Mouse (Mus musculus) liver (tissue): ENCODE measurements around the gene Tjp1.

Source experiments
- DNase-seq: peaks from one replicate; pipeline ENCODE4 v3.0.0-alpha.2; 2020; ENCODE audit warnings: mixed read lengths

The Tjp1 gene

DNA sequence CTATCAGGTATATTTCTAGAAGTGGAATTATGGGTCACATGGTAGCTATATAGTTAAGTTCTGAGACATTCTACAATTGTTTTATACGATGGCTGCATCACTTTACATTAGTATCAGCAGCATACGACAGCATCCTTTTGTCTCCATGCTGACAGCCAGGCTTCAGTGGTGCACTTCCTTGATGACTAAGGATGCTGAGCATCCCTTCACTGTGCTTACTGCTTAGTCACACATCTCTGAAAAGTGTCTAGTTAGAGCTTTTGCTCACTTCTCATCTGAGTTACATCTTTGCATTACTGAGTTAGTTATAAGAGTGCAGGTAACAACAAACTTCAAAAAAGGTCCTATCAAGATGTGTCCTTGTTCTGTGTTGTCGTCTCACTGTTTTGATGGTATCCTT, 182.3 kb downstream of the Tjp1 start:
- no peak for DNase-seq

DNA sequence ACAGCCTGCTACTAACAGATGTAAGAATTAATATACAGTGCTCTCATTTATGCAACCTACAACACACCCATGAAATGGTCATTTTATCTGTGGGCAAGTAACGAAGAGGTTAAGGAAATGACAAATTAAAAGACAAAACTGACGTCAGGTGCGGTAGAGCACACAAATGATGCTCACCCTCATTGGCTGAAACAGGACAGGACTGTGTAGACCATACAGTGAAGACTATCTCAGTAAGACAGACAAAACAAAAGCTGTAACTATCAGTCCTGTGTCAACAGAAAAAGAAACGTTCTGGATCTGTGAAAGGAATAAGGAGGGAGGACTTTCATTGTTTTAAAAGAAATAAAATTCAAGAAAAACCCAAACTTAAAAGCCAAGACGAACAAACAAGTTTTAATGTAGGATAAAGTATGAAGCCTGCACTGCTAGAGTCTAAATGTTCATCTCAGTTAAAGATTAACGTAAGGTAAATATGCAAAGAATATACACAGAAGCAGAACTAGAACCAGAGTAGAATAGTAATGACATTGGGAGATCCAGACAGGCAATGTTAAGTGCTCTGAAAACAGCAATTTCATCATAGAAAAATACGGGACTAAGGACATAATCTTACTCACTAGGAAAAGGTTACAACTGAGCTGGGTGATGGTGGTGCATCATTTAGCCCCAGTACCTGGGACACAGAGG, 189.9 kb downstream of the Tjp1 start:
- DNase-seq, result no peak

DNA sequence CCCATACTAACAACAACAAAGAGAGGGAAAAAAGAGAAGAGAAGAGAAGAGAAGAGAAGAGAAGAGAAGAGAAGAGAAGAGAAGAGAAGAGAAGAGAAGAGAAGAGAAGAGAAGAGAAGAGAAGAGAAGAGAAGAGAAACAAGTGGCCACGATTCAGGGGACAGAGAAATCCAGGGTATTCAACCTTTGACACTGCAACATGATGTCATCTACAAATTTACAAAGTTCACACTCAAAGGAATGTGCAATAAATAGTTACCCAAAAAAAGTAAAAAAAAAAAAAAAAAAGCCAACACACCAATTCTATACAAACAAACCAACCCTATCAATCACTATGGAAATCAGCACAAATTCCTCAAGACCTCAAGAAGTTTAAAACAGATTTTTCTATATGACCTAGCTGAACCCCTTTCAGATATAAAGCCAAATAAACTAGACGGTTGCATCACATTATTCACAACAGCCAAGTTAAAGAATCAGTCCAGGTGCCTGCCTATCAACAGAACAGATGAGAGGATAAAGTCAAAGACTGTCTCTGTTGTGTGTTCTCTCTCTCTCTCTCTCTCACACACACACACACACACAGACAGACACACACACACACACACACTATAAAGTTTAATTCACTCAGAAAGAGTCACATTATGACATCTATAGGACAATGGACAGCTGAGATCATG, 194.4 kb downstream of the Tjp1 start:
- no peak for DNase-seq

DNA sequence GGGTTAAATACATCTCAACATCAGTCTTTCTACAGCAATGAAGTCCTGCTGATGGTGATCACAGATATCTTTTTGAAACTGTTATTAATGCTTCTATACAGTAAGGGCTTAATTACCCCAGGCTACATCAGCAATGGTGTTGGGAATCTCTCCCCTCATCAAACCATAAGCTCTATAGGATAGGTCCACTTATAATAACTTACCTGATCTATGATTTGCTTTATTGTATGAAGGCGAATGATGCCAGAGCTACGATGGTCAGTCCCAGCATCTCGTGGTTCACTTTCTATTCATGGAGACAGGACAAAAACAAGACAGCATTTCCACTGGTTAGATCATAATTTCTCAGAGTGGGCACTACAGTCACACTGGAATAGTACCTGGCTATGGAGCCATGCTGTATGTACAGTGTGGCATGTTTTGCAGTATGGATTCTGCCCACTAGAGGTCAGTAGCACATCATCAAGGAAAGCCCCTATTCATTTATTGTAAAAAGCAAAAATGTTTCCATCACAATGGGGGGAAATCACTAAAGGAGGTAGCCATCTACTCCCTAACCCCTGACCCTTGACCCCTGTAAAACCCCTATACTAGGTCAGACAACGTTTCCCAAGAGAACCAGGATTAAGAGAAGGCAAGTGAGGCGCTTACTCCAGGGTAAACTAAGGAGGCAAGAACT, 208.4 kb downstream of the Tjp1 start:
- DNase-seq, result peak; percentile 46

DNA sequence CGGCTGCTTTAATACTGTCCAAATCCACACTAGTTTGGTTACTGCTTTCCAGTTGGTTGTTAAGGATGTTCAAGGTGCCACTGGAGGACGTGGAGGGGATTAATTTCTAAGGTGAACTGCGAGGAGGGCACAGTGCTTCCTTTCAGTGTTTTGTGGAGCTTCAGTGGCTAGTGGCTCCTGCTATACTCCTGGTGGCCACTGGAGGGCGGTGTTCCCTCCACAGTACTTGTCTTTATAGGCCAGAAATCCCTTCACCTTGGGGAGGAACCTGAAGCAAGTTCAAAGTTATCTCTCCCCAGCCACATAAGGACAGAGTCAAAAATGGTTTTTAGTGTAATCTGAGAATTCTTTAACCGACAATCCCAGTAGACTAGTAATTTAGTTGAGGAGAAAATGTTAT, 210.2 kb downstream of the Tjp1 start:
- DNase-seq, result peak; percentile 51

DNA sequence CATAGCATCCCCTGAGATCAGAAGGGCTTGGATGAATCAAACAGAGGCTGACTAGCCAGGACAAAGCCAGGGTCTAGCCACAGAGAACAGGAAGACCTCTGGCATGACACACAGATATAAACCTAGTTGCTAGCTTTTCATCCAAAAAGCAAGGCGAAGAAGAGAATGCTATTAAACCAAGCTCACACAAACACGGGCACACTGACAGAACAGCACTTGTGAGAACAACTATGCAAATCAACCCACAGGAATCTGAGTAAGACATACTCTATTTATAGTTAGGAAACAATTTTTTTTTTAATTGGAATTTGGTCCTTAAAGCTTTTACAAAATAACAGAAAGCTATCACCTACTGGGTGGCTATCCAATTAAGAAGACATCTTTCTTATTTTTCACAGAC, 212.4 kb downstream of the Tjp1 start:
- DNase-seq, result no peak

DNA sequence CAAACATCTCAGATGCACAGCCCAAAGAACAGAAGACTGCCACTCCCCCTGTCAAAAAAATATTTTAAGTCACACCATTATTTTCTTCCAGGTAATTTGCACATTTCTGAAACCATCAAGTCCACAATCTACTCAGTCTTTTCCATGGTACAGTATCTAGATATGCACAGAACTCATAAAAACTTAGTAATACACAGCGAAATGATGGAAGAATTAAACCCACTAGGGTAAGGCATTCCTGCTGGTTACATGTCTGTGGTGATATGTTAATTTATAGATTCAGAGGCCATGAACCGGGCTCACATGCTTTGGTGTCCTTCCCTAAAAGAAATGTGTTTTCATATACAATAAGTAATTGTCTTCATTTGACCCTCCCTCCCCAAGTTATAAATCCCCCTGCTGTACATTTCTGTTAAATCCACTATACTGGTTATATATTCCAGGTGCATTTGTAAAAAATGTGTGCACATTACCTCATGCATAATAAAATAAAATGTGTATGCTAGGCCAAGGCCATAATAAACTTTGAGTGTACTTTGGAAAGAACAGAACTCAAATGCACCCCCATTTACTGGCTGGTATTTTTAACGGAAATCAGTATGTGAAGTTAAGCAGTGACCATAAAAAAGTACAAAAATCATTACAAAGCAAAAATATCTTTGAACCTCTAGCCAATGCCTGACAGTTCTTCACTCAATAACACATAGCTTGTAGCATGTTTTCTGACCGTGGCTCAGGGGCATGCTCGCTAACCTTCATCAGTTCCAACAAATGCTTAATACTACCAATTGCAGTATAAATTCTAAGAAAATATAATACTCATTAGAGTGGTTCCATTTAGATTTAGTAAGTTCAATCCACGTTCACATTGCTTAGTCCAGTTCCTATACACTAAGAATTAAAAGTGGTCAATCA, 230.6 kb downstream of the Tjp1 start:
- DNase-seq, result no peak

DNA sequence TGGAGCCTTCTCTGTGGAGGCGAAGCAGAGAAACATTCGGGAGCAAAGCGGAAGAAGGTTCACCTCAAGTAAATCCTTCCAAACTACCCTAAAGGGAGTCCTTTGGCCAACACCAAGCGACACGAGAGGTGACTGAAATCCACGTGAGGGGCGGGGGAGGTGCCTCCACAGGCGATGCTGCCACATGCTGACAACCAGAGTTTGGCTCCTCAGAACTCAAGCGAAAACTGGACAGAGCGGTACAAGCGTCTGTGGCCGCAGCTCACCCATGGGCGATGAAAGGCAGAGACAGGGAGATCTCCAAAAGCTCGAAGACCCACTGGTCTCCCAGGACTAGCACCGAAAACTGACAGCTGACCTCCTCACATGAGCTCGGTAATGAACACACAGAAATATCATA, 244.7 kb downstream of the Tjp1 start:
- DNase-seq, result no peak

DNA sequence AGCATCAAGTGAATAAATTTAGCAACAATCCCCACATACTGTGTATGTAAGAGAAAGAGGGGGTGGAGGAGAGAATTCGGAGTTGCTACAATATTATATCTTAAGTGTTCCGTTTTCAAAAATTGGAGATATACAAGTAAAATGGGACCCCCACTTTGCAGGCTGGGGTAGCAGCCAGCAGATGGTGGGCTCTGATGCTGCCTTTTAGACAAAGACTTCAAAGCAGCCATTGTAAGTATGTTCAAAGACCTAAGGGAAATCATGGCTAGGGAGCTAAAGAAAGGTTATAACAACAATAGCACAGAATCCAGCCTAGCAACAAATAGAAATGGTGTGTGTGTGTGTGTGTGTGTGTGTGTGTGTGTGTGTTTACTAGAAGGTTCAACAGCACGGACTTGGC, 245.6 kb downstream of the Tjp1 start:
- no peak for DNase-seq

DNA sequence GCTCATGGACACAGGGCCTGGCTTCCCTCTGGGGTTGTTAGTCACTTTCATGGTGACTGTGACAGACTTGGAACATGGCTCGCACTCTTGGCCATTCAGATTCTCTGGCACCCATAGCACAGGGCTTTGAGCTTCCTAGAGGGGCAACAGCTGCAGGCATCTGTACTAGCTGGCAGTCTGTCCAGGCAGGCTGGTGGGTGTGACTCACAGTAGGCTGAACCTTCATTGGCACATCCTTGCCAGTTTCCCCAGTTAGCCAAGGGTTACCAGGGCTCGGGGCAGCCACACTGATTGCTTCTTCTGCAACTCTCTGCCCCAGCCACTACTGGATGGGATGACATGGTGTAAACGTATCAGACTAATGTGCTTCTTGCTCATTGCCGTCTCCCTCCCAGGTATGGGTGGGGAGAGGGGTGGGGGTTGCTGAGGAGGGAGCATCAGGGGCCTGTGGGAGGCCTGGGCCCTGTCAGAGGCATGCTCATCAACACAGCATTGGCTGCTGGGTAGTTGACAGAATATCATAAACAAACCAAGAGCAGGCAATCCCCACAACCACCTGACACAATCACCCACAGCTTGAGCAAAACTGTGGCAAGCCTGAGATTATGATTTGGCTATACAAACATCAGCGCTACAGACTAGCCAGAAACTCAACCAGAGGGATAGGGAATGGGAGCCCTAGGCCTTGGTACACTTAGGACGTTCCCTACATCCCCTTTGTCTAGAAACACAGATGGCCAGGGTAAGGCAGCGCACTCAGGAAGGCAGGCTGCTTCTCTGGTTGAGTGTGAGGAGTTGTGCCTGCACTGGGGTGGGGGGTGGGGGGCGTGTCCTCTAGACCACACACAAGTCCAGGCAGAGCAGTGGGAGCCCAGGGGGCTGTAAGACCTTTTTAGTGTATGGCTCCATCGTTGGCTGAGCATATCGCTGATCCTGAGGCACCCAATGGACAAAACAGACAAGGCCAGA, 246.4 kb downstream of the Tjp1 start:
- no peak for DNase-seq

DNA sequence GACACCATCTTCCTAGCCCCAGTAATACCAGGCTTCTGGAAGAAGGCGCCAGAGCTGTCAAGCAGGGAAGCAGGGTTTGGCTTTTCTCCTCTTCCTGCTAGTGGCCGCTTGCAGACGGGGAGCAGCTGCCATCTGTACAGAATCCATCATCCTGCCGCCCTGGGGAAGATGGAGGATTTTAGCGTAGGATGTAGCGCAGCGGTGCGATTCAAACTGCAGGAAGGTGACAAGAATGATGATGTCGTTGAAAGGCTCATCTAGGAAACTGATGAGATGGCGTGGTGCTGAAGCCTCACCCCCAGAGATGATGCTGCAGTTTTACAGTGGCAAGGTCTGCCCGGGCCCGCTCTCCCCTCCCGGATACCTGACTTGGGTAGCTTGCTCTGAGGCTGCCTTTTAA, 248.3 kb downstream of the Tjp1 start:
- DNase-seq, result no peak

DNA sequence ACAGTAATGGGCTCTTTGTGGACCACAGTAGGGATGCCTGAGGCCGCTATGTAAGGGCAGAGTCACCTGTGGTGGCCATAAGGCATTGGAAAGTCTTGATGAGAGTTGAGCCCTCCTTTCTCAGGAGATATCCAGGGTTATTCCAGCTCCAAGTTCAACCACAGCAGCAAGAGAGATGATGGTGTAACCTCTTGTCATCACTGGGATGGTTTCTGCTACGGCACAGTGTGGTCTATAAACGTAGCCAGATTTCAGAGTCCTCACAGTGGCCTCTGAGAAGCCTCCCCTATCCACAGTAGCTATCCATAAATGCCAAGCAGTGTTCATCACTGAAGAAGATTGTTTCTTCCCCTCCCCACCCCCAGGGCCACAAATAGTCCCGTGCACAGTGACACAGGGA, 251.8 kb downstream of the Tjp1 start:
- no peak for DNase-seq

DNA sequence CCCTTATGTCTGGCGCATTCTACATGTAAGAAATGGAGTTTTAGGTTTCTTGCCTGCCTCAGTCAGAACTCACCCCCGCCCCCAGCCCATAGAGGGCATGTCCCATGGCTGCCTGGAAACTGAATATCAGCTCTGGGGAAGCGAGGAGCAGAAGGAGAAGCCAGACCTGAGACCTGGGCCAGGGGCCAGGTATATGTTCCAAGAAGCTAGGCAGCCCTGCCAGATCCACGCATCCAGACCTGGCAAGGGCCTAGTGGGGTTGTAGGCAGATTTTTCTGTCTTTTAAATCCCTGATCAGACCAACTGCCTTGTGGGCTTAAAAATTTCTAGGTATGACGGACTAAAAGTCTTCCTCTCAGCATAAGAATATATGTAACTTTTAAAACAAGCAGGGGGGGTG, 253.4 kb downstream of the Tjp1 start:
- DNase-seq, result no peak

DNA sequence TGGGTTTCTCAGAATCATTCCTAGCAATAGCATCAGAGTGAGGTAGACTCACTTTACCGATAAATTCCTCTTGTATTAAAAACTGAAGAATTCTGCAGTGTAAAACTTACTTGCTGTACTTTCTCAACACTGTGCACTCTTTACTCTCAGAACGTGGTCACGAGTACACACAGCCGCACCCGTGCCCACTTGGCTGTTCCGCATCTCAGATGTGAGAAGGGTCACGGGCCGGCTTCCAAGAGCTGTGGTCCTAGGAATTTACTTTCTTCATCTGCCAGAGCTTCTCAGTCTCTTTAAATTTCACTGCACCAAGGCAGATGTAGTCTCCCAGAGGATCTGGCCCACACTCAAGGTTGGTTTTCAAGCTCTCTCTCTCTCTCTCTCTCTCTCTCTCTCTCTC, 277.9 kb downstream of the Tjp1 start:
- DNase-seq, result no peak
